Mouse (Mus musculus) myocyte (in vitro differentiated cells): ENCODE data around the gene Olfr624.

Experiments used
- CEBPB ChIP-seq: IDR thresholded peaks from 2 replicates; pipeline ENCODE4 v1.6.1; 2011; ENCODE audit warnings: mild to moderate bottlenecking, moderate library complexity; ENCODE audit not compliant: poor library complexity, insufficient read depth, severe bottlenecking
- E2F4 ChIP-seq: IDR thresholded peaks from one replicate; pipeline ENCODE4 v1.6.1; 2011; ENCODE audit warnings: mild to moderate bottlenecking, control low read depth, moderate library complexity; ENCODE audit not compliant: insufficient read depth
- MAX ChIP-seq: IDR thresholded peaks from one replicate; pipeline ENCODE4 v1.6.1; 2011; ENCODE audit warnings: low read depth, mild to moderate bottlenecking, control low read depth
- MYOD1 ChIP-seq, 3 experiments: IDR thresholded peaks; one replicate each; pipeline ENCODE4 v1.6.1; 2011; ENCODE audit warnings: control low read depth in 2 of 3, low read depth in 2 of 3, mild to moderate bottlenecking in 2 of 3, moderate library complexity in 1 of 3; ENCODE audit not compliant: insufficient read length in 2 of 3, control insufficient read depth in 1 of 3
- MYOG ChIP-seq, 3 experiments: IDR thresholded peaks; one replicate each; pipeline ENCODE4 v1.6.1; 2011; ENCODE audit warnings: control low read depth in 2 of 3, low read depth in 2 of 3, mild to moderate bottlenecking in 2 of 3; ENCODE audit not compliant: insufficient read length in 2 of 3, control insufficient read depth in 1 of 3, insufficient read depth in 1 of 3
- POLR2A ChIP-seq: IDR thresholded peaks from one replicate; pipeline ENCODE4 v1.6.1; 2011; ENCODE audit warnings: low read depth, mild to moderate bottlenecking, control low read depth, moderate library complexity; ENCODE audit not compliant: insufficient read length
- POLR2AphosphoS2 ChIP-seq: IDR thresholded peaks from one replicate; pipeline ENCODE4 v1.6.1; 2011; ENCODE audit warnings: low read depth, control low read depth; ENCODE audit not compliant: insufficient read length
- REST ChIP-seq: IDR thresholded peaks from one replicate; pipeline ENCODE4 v1.6.1; 2011; ENCODE audit warnings: mild to moderate bottlenecking, control low read depth, moderate library complexity; ENCODE audit not compliant: insufficient read depth, insufficient read length
- SRF ChIP-seq: IDR thresholded peaks from one replicate; pipeline ENCODE4 v1.6.1; 2011; ENCODE audit warnings: low read depth; ENCODE audit not compliant: control insufficient read depth, insufficient read length
- TCF12 ChIP-seq: IDR thresholded peaks from one replicate; pipeline ENCODE4 v1.6.1; 2011; ENCODE audit warnings: mild to moderate bottlenecking, control low read depth; ENCODE audit not compliant: poor library complexity, insufficient read depth, severe bottlenecking
- TCF3 ChIP-seq: IDR thresholded peaks from one replicate; pipeline ENCODE4 v1.6.1; 2011; ENCODE audit warnings: low read depth, control low read depth; ENCODE audit not compliant: insufficient read length
- USF1 ChIP-seq: IDR thresholded peaks from one replicate; pipeline ENCODE4 v1.6.1; 2011; ENCODE audit warnings: low read depth, mild to moderate bottlenecking, control low read depth, moderate library complexity

DNA sequence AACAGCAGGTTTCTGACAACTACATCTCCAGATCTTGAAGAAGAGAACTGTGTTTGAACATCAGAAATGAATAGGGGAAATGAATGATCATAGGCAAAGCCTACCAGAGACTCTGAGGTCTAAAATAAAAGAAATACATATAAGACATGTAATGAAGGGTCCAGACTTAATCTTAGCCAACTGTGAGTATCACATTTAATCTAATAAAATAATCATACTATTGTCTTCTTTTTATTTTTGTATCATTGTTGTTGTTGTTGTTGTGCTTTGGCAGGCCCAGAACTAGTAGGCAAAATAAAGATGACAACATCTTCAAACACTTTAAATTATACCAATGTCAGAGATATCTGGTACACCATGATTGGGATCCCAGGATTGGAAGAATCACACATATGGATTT, 11.4 kb upstream of the Olfr624 start, which contains the start of gene Olfr625-ps1:
- TF ChIP-seq POLR2A (no peak), MAX (no peak), USF1 (no peak), E2F4 (no peak), MYOG (IDR thresholded peaks at IDR 0.05; ENCODE audit: control insufficient read depth in 1 of 3, insufficient read depth in 1 of 3, insufficient read length in 2 of 3, low read depth in 2 of 3) (no peak), TCF12 (no peak), SRF (no peak), TCF3 (no peak), CEBPB (no peak), POLR2AphosphoS2 (no peak), REST (no peak), MYOD1 (IDR thresholded peaks at IDR 0.05; ENCODE audit: control insufficient read depth in 1 of 3, insufficient read length in 2 of 3, low read depth in 2 of 3) (no peak)
